Mouse (Mus musculus) kidney, adult 2 months (tissue): ENCODE data around the gene Ism1.

Source experiments
- CTCF ChIP-seq: fragments of 200-500 bp; conservative IDR thresholded peaks from 2 replicates; pipeline ENCODE4 v1.5.1; 2011; ENCODE audit warnings: low read depth, mild to moderate bottlenecking, control low read depth, low read length, moderate library complexity, mixed read lengths; ENCODE audit not compliant: insufficient read depth, insufficient read length
- POLR2A ChIP-seq: fragments of 200-500 bp; IDR thresholded peaks from one replicate; pipeline ENCODE4 v1.6.1; 2011; ENCODE audit warnings: low read depth, low read length, control low read depth

- TF ChIP-seq CTCF (peak; percentile 73), POLR2A (no peak)
These were observed 44.7 kb downstream of the Ism1 start for GRCm38 (mm10) chr2:139722700-139723099.
